Mouse (Mus musculus) limb, embryonic 12.5 days (tissue): ENCODE measurements around the gene Tango2. TPM values are rescaled to one million over a fixed set of nuclear protein-coding genes. Genes with fewer than 3 reads are reported as not detected.

ENCODE experiments used
- ATAC-seq: fragments of 200-750 bp; cut with Nextera tagmentation; 2 replicates; pipeline ENCODE4 v1.8.0; 2017; ENCODE audit warnings: low read depth, moderate TSS enrichment; ENCODE audit not compliant: insufficient number of reproducible peaks, insufficient read depth, low FRiP score, low TSS enrichment
- H3K27ac ChIP-seq: fragments of 300-500 bp; sonication (generic); 2 replicates; pipeline ENCODE4 v1.5.1; 2016; ENCODE audit warnings: mild to moderate bottlenecking, moderate library complexity
- H3K27me3 ChIP-seq: fragments of 300-500 bp; sonication (generic); 2 replicates; pipeline ENCODE4 v1.6.1; 2016; ENCODE audit warnings: mild to moderate bottlenecking, moderate library complexity
- H3K36me3 ChIP-seq: fragments of 300-500 bp; sonication (generic); 2 replicates; pipeline ENCODE4 v1.6.1; 2016; ENCODE audit warnings: mild to moderate bottlenecking, moderate library complexity
- H3K4me1 ChIP-seq: fragments of 300-500 bp; sonication (generic); replicated peaks from 2 replicates; pipeline ENCODE4 v1.6.1; 2016
- H3K4me2 ChIP-seq: fragments of 300-500 bp; sonication (generic); 2 replicates; pipeline ENCODE4 v1.6.1; 2016; ENCODE audit warnings: mild to moderate bottlenecking, moderate library complexity
- H3K4me3 ChIP-seq: fragments of 300-500 bp; sonication (generic); replicated peaks from 2 replicates; pipeline ENCODE4 v1.5.1; 2016; ENCODE audit warnings: mild to moderate bottlenecking
- H3K9ac ChIP-seq: fragments of 300-500 bp; sonication (generic); replicated peaks from 2 replicates; pipeline ENCODE4 v1.6.1; 2016; ENCODE audit warnings: mild to moderate bottlenecking, moderate library complexity
- H3K9me3 ChIP-seq: fragments of 300-500 bp; sonication (generic); 2 replicates; pipeline ENCODE4 v1.6.1; 2016; ENCODE audit warnings: mild to moderate bottlenecking, moderate library complexity
- WGBS: fragments of 180-500 bp; shearing (Covaris S2); methylation state at CpG from one replicate; pipeline ENCODE4 v1.1.7; 2016; 5-methylcytosine and 5-hydroxymethylcytosine counted together
- polyA plus RNA-seq: library from polyadenylated mRNA; unstranded; fragments of >200 nt; fragmentation: Nextera tagmentation; extraction: Ambion mirVana; gene quantifications from 2 replicates; pipeline ENCODE4 v1.2.1, GENCODE M21; 2016

The Tango2 gene
- polyA plus RNA-seq, 1 experiment from 2014 or later: 21.8 TPM

- Histone ChIP-seq H3K27ac (no peak overlapping the region), H3K9ac (no peak overlapping the region), H3K9me3 (no peaks in the 10 kb centered on the region), H3K27me3 (no peaks in the 10 kb centered on the region), H3K4me2 (no peak overlapping the region), H3K4me1 (no peaks in the 10 kb centered on the region), H3K36me3 (no peaks in the 10 kb centered on the region), H3K4me3 (no peak overlapping the region)
- 91% methylated on average over 6 of the region's 6 CpGs for WGBS
- ATAC-seq: no peak
Measured at GRCm38 (mm10) chr16:18357977-18358376, 10.1 kb upstream of the Tango2 start.

- H3K4me1 ChIP-seq: no peaks in the 10 kb centered on the region
- no peak for ATAC-seq
- no peak overlapping the region for H3K9ac ChIP-seq
- H3K27ac ChIP-seq: no peak overlapping the region
- no peaks in the 10 kb centered on the region for H3K9me3 ChIP-seq
- H3K4me3 ChIP-seq: no peak overlapping the region
- 86% methylated on average over 1 of the region's 1 CpGs for WGBS
- H3K36me3 ChIP-seq: no peaks in the 10 kb centered on the region
- H3K4me2 ChIP-seq: no peak overlapping the region
- no peaks in the 10 kb centered on the region for H3K27me3 ChIP-seq
Measured at GRCm38 (mm10) chr16:18356961-18357360, 9.1 kb upstream of the Tango2 start.

GRCm38 (mm10) chr16:18353106-18353505 lies 5.2 kb upstream of the Tango2 start:
- 82% methylated on average over 1 of the region's 1 CpGs for WGBS
- H3K36me3 ChIP-seq: no peaks in the 10 kb centered on the region
- peaks cover 6% of the 10 kb centered on the region; the same call in 1 of the 2 replicates for H3K4me1 ChIP-seq
- no peaks in the 10 kb centered on the region for H3K9me3 ChIP-seq
- no peak overlapping the region for H3K4me2 ChIP-seq
- H3K9ac ChIP-seq: no peak overlapping the region
- H3K27me3 ChIP-seq: peaks cover 32% of the 10 kb centered on the region
- no peak overlapping the region for H3K27ac ChIP-seq
- no peak overlapping the region for H3K4me3 ChIP-seq
- ATAC-seq: no peak

- H3K27me3 ChIP-seq: peaks cover 43% of the 10 kb centered on the region
- peaks cover 6% of the 10 kb centered on the region; the same call in 1 of the 2 replicates for H3K4me1 ChIP-seq
- ATAC-seq: no peak
- H3K27ac ChIP-seq: no peak overlapping the region
- H3K4me2 ChIP-seq: no peak overlapping the region
- no peaks in the 10 kb centered on the region for H3K9me3 ChIP-seq
- no peak overlapping the region for H3K9ac ChIP-seq
- H3K36me3 ChIP-seq: no peaks in the 10 kb centered on the region
- no peak overlapping the region for H3K4me3 ChIP-seq
- 63% methylated on average over 5 of the region's 5 CpGs for WGBS
Measured at GRCm38 (mm10) chr16:18351313-18352055, 3.6 kb upstream of the Tango2 start.

GRCm38 (mm10) chr16:18349761-18350325 lies 1.9 kb upstream of the Tango2 start:
- Histone ChIP-seq H3K9ac (no peak overlapping the region), H3K27me3 (peaks cover 48% of the 10 kb centered on the region), H3K36me3 (no peaks in the 10 kb centered on the region), H3K4me3 (no peak overlapping the region; the same call in 1 of the 2 replicates), H3K4me1 (peaks cover 6% of the 10 kb centered on the region), H3K4me2 (no peak overlapping the region), H3K27ac (no peak overlapping the region), H3K9me3 (no peaks in the 10 kb centered on the region)
- 78% methylated on average over 12 of the region's 12 CpGs for WGBS
- ATAC-seq: no peak

- Histone ChIP-seq H3K9me3 (no peaks in the 10 kb centered on the region), H3K9ac (peak overlapping the region; percentile 72), H3K27me3 (peaks cover 48% of the 10 kb centered on the region), H3K4me2 (peak overlapping the region; percentile 99), H3K4me1 (peaks cover 13% of the 10 kb centered on the region), H3K36me3 (no peaks in the 10 kb centered on the region), H3K4me3 (peak overlapping the region; percentile 71), H3K27ac (no peak overlapping the region)
- no peak for ATAC-seq
- 1% methylated on average over 28 of the region's 28 CpGs for WGBS
Measured at GRCm38 (mm10) chr16:18348601-18349175, 785 bp upstream of the Tango2 start.

GRCm38 (mm10) chr16:18345243-18345642 lies 2.7 kb downstream of the Tango2 start:
- Histone ChIP-seq H3K4me1 (peaks cover 19% of the 10 kb centered on the region), H3K27me3 (peaks cover 37% of the 10 kb centered on the region), H3K4me2 (no peak overlapping the region), H3K4me3 (no peak overlapping the region), H3K9ac (no peak overlapping the region), H3K27ac (no peak overlapping the region), H3K9me3 (no peaks in the 10 kb centered on the region), H3K36me3 (no peaks in the 10 kb centered on the region)
- WGBS: 4% methylated on average over 3 of the region's 3 CpGs
- 0 out of 2 replicates have a peak, but pooled peaks have one; percentile 3 for ATAC-seq

GRCm38 (mm10) chr16:18343778-18344177 lies 4.1 kb downstream of the Tango2 start:
- Histone ChIP-seq H3K27ac (no peak overlapping the region), H3K4me1 (peaks cover 16% of the 10 kb centered on the region), H3K36me3 (no peaks in the 10 kb centered on the region), H3K27me3 (peaks cover 22% of the 10 kb centered on the region), H3K9me3 (no peaks in the 10 kb centered on the region), H3K4me3 (peak overlapping the region; percentile 64), H3K9ac (peak overlapping the region; percentile 52), H3K4me2 (peak overlapping the region; percentile 76)
- peak; percentile 87 for ATAC-seq
- WGBS: under 1% methylated on average over 38 of the region's 38 CpGs

GRCm38 (mm10) chr16:18342650-18343570 lies 5.0 kb downstream of the Tango2 start:
- H3K27me3 ChIP-seq: peaks cover 16% of the 10 kb centered on the region

GRCm38 (mm10) chr16:18342076-18342475 lies 5.8 kb downstream of the Tango2 start:
- no peak overlapping the region for H3K4me2 ChIP-seq
- H3K27ac ChIP-seq: no peak overlapping the region
- peaks cover 12% of the 10 kb centered on the region for H3K4me1 ChIP-seq
- no peak for ATAC-seq
- 84% methylated on average over 2 of the region's 2 CpGs for WGBS
- H3K9ac ChIP-seq: no peak overlapping the region
- no peak overlapping the region for H3K4me3 ChIP-seq
- H3K36me3 ChIP-seq: no peaks in the 10 kb centered on the region
- no peaks in the 10 kb centered on the region for H3K9me3 ChIP-seq
- peaks cover 10% of the 10 kb centered on the region for H3K27me3 ChIP-seq

More at GRCm38 (mm10) chr16:18342650-18343570, 5.0 kb downstream of the Tango2 start:
- Histone ChIP-seq H3K4me3 (peak overlapping the region; percentile 64), H3K9me3 (no peaks in the 10 kb centered on the region), H3K4me2 (peak overlapping the region; percentile 76), H3K27ac (no peak overlapping the region), H3K4me1 (peaks cover 12% of the 10 kb centered on the region), H3K9ac (peak overlapping the region; percentile 52), H3K36me3 (no peaks in the 10 kb centered on the region)
- ATAC-seq: no peak
- 41% methylated on average over 9 of the region's 9 CpGs for WGBS

- no peaks in the 10 kb centered on the region for H3K9me3 ChIP-seq
- H3K27me3 ChIP-seq: peaks cover 6% of the 10 kb centered on the region
- 85% methylated on average over 8 of the region's 8 CpGs for WGBS
- no peak overlapping the region for H3K27ac ChIP-seq
- H3K36me3 ChIP-seq: no peaks in the 10 kb centered on the region
- no peak overlapping the region for H3K4me2 ChIP-seq
- ATAC-seq: no peak
- no peak overlapping the region for H3K9ac ChIP-seq
- no peak overlapping the region for H3K4me3 ChIP-seq
- H3K4me1 ChIP-seq: peaks cover 12% of the 10 kb centered on the region
Measured at GRCm38 (mm10) chr16:18341605-18342004, 6.3 kb downstream of the Tango2 start.
